15 mouse cellular contexts compared by ENCODE assay signal in genomic region chr5:107972444-107973272, GRCm38 (mm10). TPM values are rescaled to one million over a fixed set of nuclear protein-coding genes. Genes with fewer than 3 reads are reported as not detected.
DNase-seq lines count a peak whose midpoint lies in the region; ATAC-seq lines count a peak whose summit lies in the region.
"Had no signal": no experiment of that assay in that cellular context is flagged by ENCODE, and none has a peak within 500 bp of the region (broad histone marks: within the 10 kb centered on the region; RNA-seq: fewer than 3 reads in every experiment).

No protein-coding gene starts in this region.

- WGBS in heart, embryonic 11.5 days (ENCODE audit: insufficient replicate concordance): 49% methylated on average over 13 of the region's 13 CpGs
- WGBS in liver, embryonic 11.5 days: 38% methylated on average over 13 of the region's 13 CpGs
- WGBS in midbrain, embryonic 11.5 days: 85% methylated on average over 13 of the region's 13 CpGs

- peaks cover 15% of the 10 kb centered on the region for H3K4me1 ChIP-seq in heart, embryonic 11.5 days (ENCODE audit: control insufficient read depth, insufficient read depth, low read length)
- peaks cover 38% of the 10 kb centered on the region for H3K4me1 ChIP-seq in liver, embryonic 11.5 days (replicated peaks; ENCODE audit: control insufficient read depth, insufficient read depth, low read length)
- no peaks in the 10 kb centered on the region for H3K4me1 ChIP-seq in midbrain, embryonic 11.5 days (ENCODE audit: control insufficient read depth, insufficient read depth, low read length)
- H3K4me1 ChIP-seq: midbrain, embryonic 12.5 days had no signal

- H3K9ac ChIP-seq in heart, embryonic 11.5 days (ENCODE audit: low read depth, low read length): no peak overlapping the region
- peak overlapping the region; percentile 0; the same call in 1 of the 2 replicates for H3K9ac ChIP-seq in liver, embryonic 11.5 days (ENCODE audit: low read depth, low read length)
- no peak overlapping the region for H3K9ac ChIP-seq in midbrain, embryonic 11.5 days (ENCODE audit: low read length)
- H3K9ac ChIP-seq: hindbrain, embryonic 15.5 days; limb, embryonic 12.5 days; midbrain, embryonic 12.5 days had no signal

- DNase-seq in heart, postnatal 14 days: no peak
- DNase-seq in 416B (ENCODE audit: low read depth): peak; percentile 73
- DNase-seq in MN1 (ENCODE audit: low spot score): peak; percentile 14
- no peak for DNase-seq in liver, embryonic 11.5 days (ENCODE audit: low spot score)
- no peak for DNase-seq in adrenal gland, postnatal 10 days
- DNase-seq in midbrain, embryonic 11.5 days (ENCODE audit: low spot score, missing footprints): no peak
- no peak for DNase-seq in adrenal gland, adult 8-10 months
- DNase-seq: cerebellum, adult 9-10 months; right cerebral cortex, adult 18-20 months; thymus, postnatal 4 days had no signal

- 0 out of 2 replicates have a peak, but pooled peaks have one; percentile 35 for ATAC-seq in heart, embryonic 11.5 days (replicated peaks; ENCODE audit: insufficient number of reproducible peaks, low FRiP score, low TSS enrichment)
- peak; percentile 87 for ATAC-seq in liver, embryonic 11.5 days (replicated peaks; ENCODE audit: low FRiP score)
- no peak for ATAC-seq in midbrain, embryonic 11.5 days (ENCODE audit: low FRiP score)
- ATAC-seq: CD4-positive, CD25-positive, alpha-beta regulatory T cell, adult 4 months had no signal

- intact Hi-C loops in heart, postnatal 14 days (cut with DNase I): no loop called here

- H3K36me3 ChIP-seq in heart, embryonic 11.5 days (ENCODE audit: control insufficient read depth, insufficient read depth, low read length): no peaks in the 10 kb centered on the region
- no peaks in the 10 kb centered on the region for H3K36me3 ChIP-seq in liver, embryonic 11.5 days (ENCODE audit: control insufficient read depth, insufficient read depth, low read length)
- no peaks in the 10 kb centered on the region for H3K36me3 ChIP-seq in midbrain, embryonic 11.5 days (ENCODE audit: control insufficient read depth, insufficient read depth, low read length)
- H3K36me3 ChIP-seq: hindbrain, embryonic 15.5 days; limb, embryonic 12.5 days; midbrain, embryonic 12.5 days had no signal

- no peaks in the 10 kb centered on the region for H3K9me3 ChIP-seq in heart, embryonic 11.5 days (replicated peaks; ENCODE audit: control insufficient read depth, low read length)
- no peaks in the 10 kb centered on the region for H3K9me3 ChIP-seq in liver, embryonic 11.5 days (ENCODE audit: control insufficient read depth, low read length)
- no peaks in the 10 kb centered on the region for H3K9me3 ChIP-seq in midbrain, embryonic 11.5 days (ENCODE audit: control insufficient read depth, low read length)
- H3K9me3 ChIP-seq: hindbrain, embryonic 15.5 days; limb, embryonic 12.5 days; midbrain, embryonic 12.5 days had no signal

- H3K4me3 ChIP-seq in heart, embryonic 11.5 days (ENCODE audit: low read depth, low read length): no peak overlapping the region
- no peak overlapping the region for H3K4me3 ChIP-seq in liver, embryonic 11.5 days (ENCODE audit: low read depth, low read length)
- no peak overlapping the region for H3K4me3 ChIP-seq in midbrain, embryonic 11.5 days (ENCODE audit: low read depth, low read length)
- H3K4me3 ChIP-seq: hindbrain, embryonic 15.5 days; limb, embryonic 12.5 days; midbrain, embryonic 12.5 days had no signal

- H3K4me2 ChIP-seq in heart, embryonic 11.5 days: no peak overlapping the region
- H3K4me2 ChIP-seq in liver, embryonic 11.5 days: peak overlapping the region; percentile 47
- H3K4me2 ChIP-seq in midbrain, embryonic 11.5 days: no peak overlapping the region
- H3K4me2 ChIP-seq: hindbrain, embryonic 15.5 days; limb, embryonic 12.5 days; midbrain, embryonic 12.5 days had no signal

- H3K27me3 ChIP-seq in heart, embryonic 11.5 days (ENCODE audit: control insufficient read depth, insufficient read depth, low read length): no peaks in the 10 kb centered on the region
- H3K27me3 ChIP-seq in liver, embryonic 11.5 days (replicated peaks; ENCODE audit: control insufficient read depth, insufficient read depth, low read length): no peaks in the 10 kb centered on the region
- H3K27me3 ChIP-seq in midbrain, embryonic 11.5 days (ENCODE audit: control insufficient read depth, insufficient read depth, low read length): no peaks in the 10 kb centered on the region
- H3K27me3 ChIP-seq: hindbrain, embryonic 15.5 days; limb, embryonic 12.5 days; midbrain, embryonic 12.5 days had no signal

- no peak overlapping the region; the same call in 1 of the 2 replicates for H3K27ac ChIP-seq in heart, embryonic 11.5 days (ENCODE audit: low read depth, low read length)
- peak overlapping the region; percentile 77 for H3K27ac ChIP-seq in liver, embryonic 11.5 days (ENCODE audit: low read depth, low read length)
- H3K27ac ChIP-seq in midbrain, embryonic 11.5 days (ENCODE audit: low read depth, low read length): no peak overlapping the region
- H3K27ac ChIP-seq: hindbrain, embryonic 15.5 days; limb, embryonic 12.5 days; midbrain, embryonic 12.5 days had no signal

RNA-seq across cellular contexts. Expression of gene Fam69a, which starts 14.2 kb away (rescaled TPM):
- 20.0 and 20.6 TPM in 2 replicates for polyA plus RNA-seq in heart, embryonic 11.5 days (2014; fragmentation: Nextera tagmentation; extraction: Ambion mirVana)
- 10 to 100 TPM in 1 of 2 experiments, 1 to 10 TPM in 1; 8.6 to 10.2 TPM for total RNA-seq in heart, postnatal 14 days (2021)
- polyA plus RNA-seq in liver, embryonic 11.5 days (2014; fragmentation: Nextera tagmentation; extraction: Ambion mirVana): 19.5 and 20.6 TPM in 2 replicates
- 10 to 100 TPM; 18.0 to 18.5 TPM for total RNA-seq in adrenal gland, postnatal 10 days (2021)
- polyA plus RNA-seq in midbrain, embryonic 11.5 days (2014; fragmentation: Nextera tagmentation; extraction: Ambion mirVana): 22.9 and 25.1 TPM in 2 replicates
- 1 to 10 TPM; 4.2 to 6.4 (median 5.3) TPM for total RNA-seq in adrenal gland, adult 8-10 months (2022)

Comparison
In these comparisons a context has a peak if more than half of its experiments do, and no peak if none do; other contexts are left out.
1. DNase-seq: peak in 416B (single experiment) and MN1 (single experiment); none in heart, postnatal 14 days (0 of 2), liver, embryonic 11.5 days (single experiment), adrenal gland, postnatal 10 days (single experiment), midbrain, embryonic 11.5 days (single experiment) and adrenal gland, adult 8-10 months (single experiment).